8 mouse cellular contexts compared by ENCODE assay signal in the genomic region with DNA sequence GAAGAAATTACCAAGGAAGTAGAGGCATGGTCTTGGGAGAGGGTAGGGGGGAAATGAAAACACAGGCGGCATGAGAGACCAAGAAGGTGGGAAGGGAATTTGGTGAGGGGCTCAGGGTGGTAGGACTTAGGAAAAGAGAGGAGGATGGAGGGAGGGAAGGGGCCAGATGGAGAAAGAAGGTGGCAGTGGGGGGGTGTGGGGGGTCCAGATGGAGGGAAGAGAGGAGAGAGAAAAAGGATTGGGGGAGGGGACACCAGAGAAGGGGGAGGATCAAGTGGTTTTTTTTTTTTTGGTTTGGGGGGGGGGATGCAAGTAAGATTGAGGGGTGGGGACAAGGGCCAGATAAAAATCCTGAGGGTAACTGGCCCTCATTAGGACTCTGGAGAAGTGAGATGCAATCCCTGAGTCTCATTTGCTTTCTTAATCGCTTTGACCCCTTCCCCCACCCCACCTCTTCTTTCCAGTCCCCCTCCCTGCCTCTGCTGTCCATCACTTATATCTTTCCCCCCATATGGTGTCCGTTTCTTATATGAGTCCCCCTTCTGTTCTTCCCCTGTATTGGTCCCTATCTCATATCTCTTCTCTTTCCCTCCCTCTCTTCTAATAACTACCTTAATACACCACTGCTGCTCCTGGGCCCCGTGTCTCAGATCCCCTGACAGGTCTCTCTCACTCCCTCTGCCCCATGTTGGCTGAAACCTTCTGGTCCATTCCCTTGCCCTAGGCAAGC. TPM values are rescaled to one million over a fixed set of nuclear protein-coding genes. Genes with fewer than 3 reads are reported as not detected.
A peak's percentile ranks its signal among the peaks of the same experiment; 100 is the strongest.
DNase-seq lines count a peak whose midpoint lies in the region; ATAC-seq and TF ChIP-seq lines count a peak whose summit lies in the region.

No protein-coding gene starts in this region.

- TF ChIP-seq CTCF in embryonic fibroblast, embryonic 13.5 days (IDR thresholded peaks at IDR 0.05; ENCODE audit: borderline replicate concordance, insufficient read depth, low read length), result no peak
- no peak for TF ChIP-seq CTCF in small intestine, adult 2 months (IDR thresholded peaks at IDR 0.05; ENCODE audit: extremely low read depth, insufficient read length, insufficient replicate concordance, low read depth, low read length)

- TF ChIP-seq POLR2A in embryonic fibroblast, embryonic 13.5 days (IDR thresholded peaks at IDR 0.05; ENCODE audit: low read depth, low read length), result no peak
- TF ChIP-seq POLR2A in small intestine, adult 2 months (IDR thresholded peaks at IDR 0.05; ENCODE audit: low read depth, low read length), result no peak

- intact Hi-C loops in left cerebral cortex, postnatal 10 days (cut with DNase I), result no loop called here

- no peak for ATAC-seq in lung, embryonic 16.5 days (ENCODE audit: low read depth)
- no peak for ATAC-seq in limb, embryonic 11.5 days (ENCODE audit: insufficient number of reproducible peaks, low FRiP score, low TSS enrichment, low read depth)

- peak overlapping the region; percentile 34 for H3K9ac ChIP-seq in lung, embryonic 16.5 days (ENCODE audit: low read length)
- peak overlapping the region; percentile 43 for H3K9ac ChIP-seq in limb, embryonic 11.5 days (ENCODE audit: low read length)

- peaks cover 27% of the 10 kb centered on the region for H3K4me1 ChIP-seq in lung, embryonic 16.5 days (replicated peaks; ENCODE audit: control insufficient read depth, insufficient read depth, low read length)
- peaks cover 6% of the 10 kb centered on the region; the same call in 1 of the 2 replicates for H3K4me1 ChIP-seq in embryonic fibroblast, embryonic 13.5 days (ENCODE audit: control insufficient read depth, insufficient read depth, low read length)
- H3K4me1 ChIP-seq in limb, embryonic 11.5 days (ENCODE audit: control insufficient read depth, insufficient read depth, low read length), result peaks cover 28% of the 10 kb centered on the region
- H3K4me1 ChIP-seq in small intestine, adult 2 months (ENCODE audit: control insufficient read depth, insufficient read depth, insufficient read length, low read length), result peaks cover 19% of the 10 kb centered on the region

- H3K4me3 ChIP-seq in lung, embryonic 16.5 days (ENCODE audit: low read length), result peak overlapping the region; percentile 42
- H3K4me3 ChIP-seq in embryonic fibroblast, embryonic 13.5 days (ENCODE audit: insufficient read depth, low read length), result peak overlapping the region; percentile 51
- H3K4me3 ChIP-seq in limb, embryonic 11.5 days (ENCODE audit: low read depth, low read length), result peak overlapping the region; percentile 47
- H3K4me3 ChIP-seq in small intestine, adult 2 months (ENCODE audit: low read depth, low read length), result peak overlapping the region; percentile 10; the same call in 1 of the 2 replicates

- no peak overlapping the region for H3K27ac ChIP-seq in lung, embryonic 16.5 days (ENCODE audit: low read length)
- no peak overlapping the region for H3K27ac ChIP-seq in embryonic fibroblast, embryonic 13.5 days (ENCODE audit: insufficient read depth, low read length)
- H3K27ac ChIP-seq in limb, embryonic 11.5 days (replicated peaks; ENCODE audit: low read depth, low read length), result no peak overlapping the region; the same call in 1 of the 2 replicates
- no peak overlapping the region for H3K27ac ChIP-seq in small intestine, adult 2 months (ENCODE audit: insufficient read depth, low read depth, low read length)

- 17% methylated on average over 4 of the region's 4 CpGs for WGBS in lung, embryonic 16.5 days
- 12% methylated on average over 4 of the region's 4 CpGs for WGBS in limb, embryonic 11.5 days
- WGBS in small intestine, adult 2 months, result 39% methylated on average over 4 of the region's 4 CpGs

- no peaks in the 10 kb centered on the region for H3K36me3 ChIP-seq in lung, embryonic 16.5 days (ENCODE audit: control insufficient read depth, insufficient read depth, low read length)
- H3K36me3 ChIP-seq in limb, embryonic 11.5 days (ENCODE audit: control insufficient read depth, insufficient read depth, low read length), result no peaks in the 10 kb centered on the region
- H3K36me3 ChIP-seq in small intestine, adult 2 months (ENCODE audit: control insufficient read depth, insufficient read depth, low read length), result peaks cover 5% of the 10 kb centered on the region

- peak overlapping the region; percentile 50 for H3K4me2 ChIP-seq in lung, embryonic 16.5 days (ENCODE audit: low read depth, low read length)
- H3K4me2 ChIP-seq in limb, embryonic 11.5 days (ENCODE audit: low read depth, severe bottlenecking), result peak overlapping the region; percentile 64

- H3K27me3 ChIP-seq in lung, embryonic 16.5 days (ENCODE audit: control insufficient read depth, insufficient read depth, low read depth, low read length), result no peaks in the 10 kb centered on the region
- H3K27me3 ChIP-seq in limb, embryonic 11.5 days (ENCODE audit: control insufficient read depth, insufficient read depth, low read length), result no peaks in the 10 kb centered on the region
- H3K27me3 ChIP-seq in small intestine, adult 2 months (ENCODE audit: control insufficient read depth, insufficient read depth, low read length), result no peaks in the 10 kb centered on the region

- H3K9me3 ChIP-seq in lung, embryonic 16.5 days (ENCODE audit: control insufficient read depth, low read length), result no peaks in the 10 kb centered on the region
- no peaks in the 10 kb centered on the region for H3K9me3 ChIP-seq in limb, embryonic 11.5 days (ENCODE audit: control insufficient read depth, low read length)

- DNase-seq in lung, postnatal 10 days, result no peak
- no peak for DNase-seq in limb, embryonic 11.5 days (ENCODE audit: low spot score)
- no peak for DNase-seq in urinary bladder, postnatal 14 days (ENCODE audit: low spot score)
- DNase-seq in kidney, postnatal 10 days, result no peak
- DNase-seq in left cerebral cortex, postnatal 10 days (ENCODE audit: extremely low spot score in 1 of 2, low spot score in 2 of 2), result no peak

RNA-seq across cellular contexts. Expression of a gene that starts 1.0 kb away (rescaled TPM):
- 0.90 and 1.9 TPM in 2 replicates for polyA plus RNA-seq in lung, embryonic 16.5 days (2015; fragmentation: Nextera tagmentation; extraction: Ambion mirVana)
- 52.2 and 58.4 TPM in 2 replicates for polyA plus RNA-seq in embryonic fibroblast, embryonic 13.5 days (2011; ENCODE audit: insufficient read length, low read depth, missing spikeins)
- 3.1 and 3.5 TPM in 2 replicates for polyA plus RNA-seq in limb, embryonic 11.5 days (2014; fragmentation: Nextera tagmentation; extraction: Ambion mirVana)
- 5.8 and 8.6 TPM in 2 replicates for polyA plus RNA-seq in small intestine, adult 2 months (2012; rRNA removed)
- total RNA-seq in left cerebral cortex, postnatal 10 days (2021), result 100 to 1,000 TPM; 536 to 546 TPM

RNA-seq across cellular contexts. Expression of a gene that starts 2.6 kb away (rescaled TPM):
- polyA plus RNA-seq in lung, embryonic 16.5 days (2015; fragmentation: Nextera tagmentation; extraction: Ambion mirVana), result 194 and 199 TPM in 2 replicates
- polyA plus RNA-seq in embryonic fibroblast, embryonic 13.5 days (2011; ENCODE audit: insufficient read length, low read depth, missing spikeins), result 80.0 and 90.5 TPM in 2 replicates
- 164 and 170 TPM in 2 replicates for polyA plus RNA-seq in limb, embryonic 11.5 days (2014; fragmentation: Nextera tagmentation; extraction: Ambion mirVana)
- 83.4 and 151 TPM in 2 replicates for polyA plus RNA-seq in small intestine, adult 2 months (2012; rRNA removed)
- 100 to 1,000 TPM; 105 to 107 TPM for total RNA-seq in left cerebral cortex, postnatal 10 days (2021)

RNA-seq across cellular contexts. Expression of a gene that starts 9.2 kb away (rescaled TPM):
- 9.7 and 10.0 TPM in 2 replicates for polyA plus RNA-seq in lung, embryonic 16.5 days (2015; fragmentation: Nextera tagmentation; extraction: Ambion mirVana)
- 10.9 and 12.0 TPM in 2 replicates for polyA plus RNA-seq in embryonic fibroblast, embryonic 13.5 days (2011; ENCODE audit: insufficient read length, low read depth, missing spikeins)
- polyA plus RNA-seq in limb, embryonic 11.5 days (2014; fragmentation: Nextera tagmentation; extraction: Ambion mirVana), result 4.7 and 5.0 TPM in 2 replicates
- 35.6 and 67.1 TPM in 2 replicates for polyA plus RNA-seq in small intestine, adult 2 months (2012; rRNA removed)
- total RNA-seq in left cerebral cortex, postnatal 10 days (2021), result 10 to 100 TPM; 19.3 to 21.8 TPM

RNA-seq across cellular contexts. Expression of a gene that starts 25.1 kb away (rescaled TPM):
- 9.0 and 12.9 TPM in 2 replicates for polyA plus RNA-seq in lung, embryonic 16.5 days (2015; fragmentation: Nextera tagmentation; extraction: Ambion mirVana)
- polyA plus RNA-seq in embryonic fibroblast, embryonic 13.5 days (2011; ENCODE audit: insufficient read length, low read depth, missing spikeins), result 6.6 and 7.2 TPM in 2 replicates
- 7.3 and 9.8 TPM in 2 replicates for polyA plus RNA-seq in limb, embryonic 11.5 days (2014; fragmentation: Nextera tagmentation; extraction: Ambion mirVana)
- 2.5 and 3.7 TPM in 2 replicates for polyA plus RNA-seq in small intestine, adult 2 months (2012; rRNA removed)
- 1 to 10 TPM; 3.1 to 3.2 TPM for total RNA-seq in left cerebral cortex, postnatal 10 days (2021)

RNA-seq across cellular contexts. Expression of a gene that starts 31.0 kb away (rescaled TPM):
- 16.5 and 17.1 TPM in 2 replicates for polyA plus RNA-seq in lung, embryonic 16.5 days (2015; fragmentation: Nextera tagmentation; extraction: Ambion mirVana)
- 7.3 and 8.6 TPM in 2 replicates for polyA plus RNA-seq in embryonic fibroblast, embryonic 13.5 days (2011; ENCODE audit: insufficient read length, low read depth, missing spikeins)
- 11.5 and 14.0 TPM in 2 replicates for polyA plus RNA-seq in limb, embryonic 11.5 days (2014; fragmentation: Nextera tagmentation; extraction: Ambion mirVana)
- polyA plus RNA-seq in small intestine, adult 2 months (2012; rRNA removed), result 4.7 and 9.1 TPM in 2 replicates
- 10 to 100 TPM; 14.6 to 16.0 TPM for total RNA-seq in left cerebral cortex, postnatal 10 days (2021)
